Comparison of ENCODE assay signal across 17 mouse cellular contexts in genomic region chr12:97501441-97501840, GRCm38 (mm10).
DNase-seq lines count a peak whose midpoint lies in the region; TF ChIP-seq lines count a peak whose summit lies in the region.
"Had no signal": no experiment of that assay in that cellular context is flagged by ENCODE, and none has a peak within 500 bp of the region (broad histone marks: within the 10 kb centered on the region; RNA-seq: fewer than 3 reads in every experiment).

No protein-coding gene starts in this region.

- TF ChIP-seq POLR2A in brain, embryonic 14.5 days (IDR thresholded peaks at IDR 0.05; ENCODE audit: borderline replicate concordance, extremely low read depth, insufficient read depth, insufficient read length, poor library complexity, severe bottlenecking), result no peak

- intact Hi-C loops in left cerebral cortex, postnatal 36 days (cut with DNase I), result no loop called here

- peak; percentile 25 to 49 for DNase-seq in cerebellum, postnatal 14 days
- DNase-seq in cerebellum, adult 8-10 months, result no peak
- DNase-seq in brain, embryonic 14.5 days (ENCODE audit: low read depth), result peak; percentile 17
- DNase-seq in frontal cortex, postnatal 36 days (ENCODE audit: low spot score in 2 of 2), result peak; percentile 51 to 84
- peak; percentile 43 to 72 for DNase-seq in left cerebral cortex, postnatal 36 days (ENCODE audit: low spot score in 2 of 2)
- no peak for DNase-seq in kidney, adult 18-20 months
- DNase-seq in kidney, postnatal 36 days, result no peak
- no peak for DNase-seq in ovary, postnatal 10 days (ENCODE audit: low spot score)
- DNase-seq: adrenal gland, postnatal 14 days; cerebellum, adult 11 months; cerebellum, postnatal 36 days; gastrocnemius, adult 2 months; kidney, postnatal 4 days; lung, embryonic 14.5 days; lung, postnatal 36 days; thymus, adult 18-20 months; thymus, postnatal 36 days had no signal

- no peak for TF ChIP-seq CTCF in brain, embryonic 14.5 days (IDR thresholded peaks at IDR 0.05; ENCODE audit: borderline replicate concordance, extremely low read depth, insufficient read depth, insufficient read length)

Comparison
In these comparisons a context has a peak if more than half of its experiments do, and no peak if none do; other contexts are left out.
1. DNase-seq: peak in cerebellum, postnatal 14 days (2 of 2), brain, embryonic 14.5 days (single experiment), frontal cortex, postnatal 36 days (2 of 2) and left cerebral cortex, postnatal 36 days (2 of 2); none in cerebellum, adult 8-10 months (single experiment), kidney, adult 18-20 months (single experiment), kidney, postnatal 36 days (0 of 2) and ovary, postnatal 10 days (single experiment).